Mouse (Mus musculus) CD4-positive, CD25-positive, alpha-beta regulatory T cell (primary cell): ENCODE results near the gene Fpgs. TPM values are rescaled to one million over a fixed set of nuclear protein-coding genes. Genes with fewer than 3 reads are reported as not detected.

ENCODE experiments used
- polyA plus RNA-seq: library from polyadenylated mRNA; unstranded; fragments of 100-300 nt; shearing (Covaris generic); gene quantifications from one replicate; pipeline ENCODE4 v1.2.1, GENCODE M21; 2017

Gene Fpgs
- polyA plus RNA-seq = 25.7 TPM

GRCm38 (mm10) chr2:32704021-32704421 is at the start of gene Fpgs:
Fpgs (minus strand) TSS chr2:32704145.

DNA sequence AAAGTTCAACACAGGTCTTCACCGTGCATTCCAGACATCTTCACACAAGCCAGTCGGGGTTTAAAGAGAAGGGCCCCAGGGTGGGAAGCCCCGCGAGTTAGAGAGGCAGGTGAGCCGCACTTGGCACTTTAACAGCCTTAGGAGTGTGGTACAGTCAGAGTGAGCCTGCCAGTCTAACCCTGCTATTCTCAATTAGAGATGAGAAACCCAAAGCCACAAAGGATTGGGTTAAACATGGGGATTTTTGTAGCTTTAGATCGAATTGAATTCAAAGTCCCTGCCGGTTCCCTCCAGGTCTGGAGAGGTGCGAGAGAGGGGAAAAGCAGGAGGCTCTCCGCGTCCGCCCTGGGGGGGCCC is 36.9 kb upstream of the Fpgs start, which contains the start of gene 6330409D20Rik:
TSS of gene 6330409D20Rik (minus strand) at position 101 of the 357 bp plus-strand sequence.

DNA sequence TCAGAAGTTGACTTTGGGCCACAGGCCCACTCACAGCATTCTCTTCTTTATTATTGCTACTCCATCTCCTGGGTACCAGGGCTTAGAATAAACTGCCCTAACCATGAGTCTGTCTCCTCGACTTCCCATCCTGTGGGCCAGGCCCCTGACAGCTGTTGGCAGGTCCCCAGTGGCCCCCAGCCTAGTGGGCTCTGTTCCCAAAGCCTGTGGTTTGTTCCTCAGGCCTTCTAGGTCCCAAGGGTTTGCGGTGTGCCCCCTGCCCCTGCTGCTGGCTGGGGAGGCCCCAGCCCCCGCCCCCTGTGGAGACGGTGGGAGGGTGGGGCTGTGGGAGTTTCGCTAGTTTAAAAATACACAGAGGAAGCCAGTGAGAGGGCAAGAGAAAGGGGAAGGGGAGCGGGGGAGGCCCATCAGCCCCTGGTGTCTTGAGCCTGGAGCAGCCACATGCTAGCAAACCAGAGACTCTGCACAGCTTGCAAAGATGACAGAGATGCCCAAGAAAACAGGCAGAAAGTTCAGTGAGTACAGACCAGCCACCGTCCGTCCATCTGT is 16.8 kb upstream of the Fpgs start, which contains the start of gene Sh2d3c:
TSS of gene Sh2d3c (plus strand) at position 375 of the 549 bp plus-strand sequence.

DNA sequence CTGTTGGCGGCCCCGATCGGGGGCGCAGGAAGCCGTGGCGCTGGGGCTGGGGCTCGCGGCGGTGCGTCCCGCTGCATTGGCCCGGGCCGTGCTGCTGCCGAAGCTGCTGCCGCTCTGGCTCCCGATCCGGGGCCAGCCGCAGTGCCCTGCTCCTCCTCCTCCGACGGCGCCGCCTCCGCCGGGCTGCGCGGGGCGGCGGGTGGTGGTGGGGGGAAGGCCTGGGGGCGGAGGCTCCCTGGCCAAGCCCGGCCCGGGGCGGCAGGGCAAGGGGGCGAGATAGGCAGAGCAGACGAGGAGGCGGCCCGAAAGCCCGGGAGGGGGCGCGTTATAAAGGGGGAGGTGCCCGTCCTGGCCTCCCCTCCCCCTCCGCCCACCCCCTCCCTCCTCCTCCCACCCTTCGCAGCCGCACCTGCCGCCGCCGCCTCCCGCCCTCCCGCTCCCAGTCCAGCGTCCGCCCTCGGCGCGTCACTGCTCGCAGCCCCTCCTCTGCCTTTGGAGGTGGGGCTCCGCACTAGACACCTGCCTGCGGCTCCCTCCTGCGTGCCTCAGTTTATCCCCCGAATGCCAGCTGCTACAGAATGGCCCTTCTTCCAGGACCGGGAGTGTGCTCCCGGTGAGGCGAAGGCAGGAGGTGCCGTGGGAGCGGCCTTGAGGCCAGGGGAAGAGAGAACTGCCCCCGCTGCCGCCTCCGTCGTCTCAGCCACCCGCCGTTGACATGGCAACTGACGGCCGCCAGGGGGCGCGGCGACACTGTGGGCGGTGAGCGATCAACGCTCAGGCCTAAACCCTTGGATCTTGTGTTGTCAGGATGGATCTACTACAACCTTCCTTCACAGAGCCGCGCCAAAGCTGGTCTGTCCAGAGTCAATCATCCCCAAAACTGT is 9.2 kb upstream of the Fpgs start, which contains the start of gene Cdk9:
TSS of gene Cdk9 (minus strand) at position 143 of the 884 bp plus-strand sequence.

GRCm38 (mm10) chr2:32646379-32647056 is 57.4 kb downstream of the Fpgs start, which contains the start of gene Eng:
Eng (plus strand) TSS chr2:32646595.

Other genes with a start within 250 kb of the Fpgs start
- gene Fam102a, start 168.8 kb downstream of the Fpgs start, polyA plus RNA-seq = 139 TPM
- gene Dpm2, start 133.3 kb downstream of the Fpgs start, polyA plus RNA-seq = 139 TPM
- gene Pip5kl1, start 129.3 kb downstream of the Fpgs start, polyA plus RNA-seq = 0.36 TPM
- 0.12 TPM for gene 9430097D07Rik, start 128.5 kb downstream of the Fpgs start, polyA plus RNA-seq
- 43.7 TPM for gene St6galnac4, start 117.0 kb downstream of the Fpgs start, polyA plus RNA-seq
- gene St6galnac6, start 104.4 kb downstream of the Fpgs start, polyA plus RNA-seq = 5.1 TPM
- not detected for gene Ak1, start 82.4 kb downstream of the Fpgs start, polyA plus RNA-seq
- 0.19 TPM for gene Eng, start 57.5 kb downstream of the Fpgs start, polyA plus RNA-seq
- gene Cdk9, start 8.9 kb upstream of the Fpgs start, polyA plus RNA-seq = 177 TPM
- 116 TPM for gene Sh2d3c, start 16.9 kb upstream of the Fpgs start, polyA plus RNA-seq
- gene 6330409D20Rik, start 36.9 kb upstream of the Fpgs start, polyA plus RNA-seq = 0.85 TPM
- 76.5 TPM for gene Tor2a, start 53.1 kb upstream of the Fpgs start, polyA plus RNA-seq
- gene Ttc16, start 71.5 kb upstream of the Fpgs start, polyA plus RNA-seq = 0.48 TPM
- 4.9 TPM for gene Ptrh1, start 71.6 kb upstream of the Fpgs start, polyA plus RNA-seq
- 0.22 TPM for gene Cfap157, start 80.3 kb upstream of the Fpgs start, polyA plus RNA-seq
- 2.9 TPM for gene Stxbp1, start 143.1 kb upstream of the Fpgs start, polyA plus RNA-seq
- gene Fam129b, start 172.0 kb upstream of the Fpgs start, polyA plus RNA-seq = 1.7 TPM